Comparison of ENCODE assay signal across 8 mouse cellular contexts in genomic region chr16:14004170-14004569, GRCm38 (mm10). TPM values are rescaled to one million over a fixed set of nuclear protein-coding genes. Genes with fewer than 3 reads are reported as not detected.
DNase-seq lines count a peak whose midpoint lies in the region; ATAC-seq and TF ChIP-seq lines count a peak whose summit lies in the region.

No protein-coding gene starts in this region.

- intact Hi-C loops in heart, postnatal 36 days (cut with DNase I): no loop called here

- peak; percentile 48 for TF ChIP-seq CTCF in heart, postnatal 0 days (IDR thresholded peaks at IDR 0.05; ENCODE audit: low read depth)
- peak; percentile 62 for TF ChIP-seq CTCF in kidney, postnatal 0 days (IDR thresholded peaks at IDR 0.05; ENCODE audit: low read depth)

- H3K4me3 ChIP-seq in heart, postnatal 0 days (ENCODE audit: low read depth, low read length): no peak overlapping the region
- no peak overlapping the region for H3K4me3 ChIP-seq in embryonic facial prominence, embryonic 12.5 days
- H3K4me3 ChIP-seq in kidney, postnatal 0 days (replicated peaks; ENCODE audit: low read depth, low read length): no peak overlapping the region
- H3K4me3 ChIP-seq in midbrain, embryonic 14.5 days (replicated peaks; ENCODE audit: low read depth, low read length): no peak overlapping the region

- H3K36me3 ChIP-seq in heart, postnatal 0 days (replicated peaks; ENCODE audit: control insufficient read depth, insufficient read depth, low read length): no peaks in the 10 kb centered on the region
- H3K36me3 ChIP-seq in embryonic facial prominence, embryonic 12.5 days: no peaks in the 10 kb centered on the region
- no peaks in the 10 kb centered on the region for H3K36me3 ChIP-seq in kidney, postnatal 0 days (ENCODE audit: insufficient read depth, low read length)
- 0 out of 2 replicates have a peak, but pooled peaks cover 3% of the 10 kb centered on the region for H3K36me3 ChIP-seq in midbrain, embryonic 14.5 days (ENCODE audit: control insufficient read depth, insufficient read depth, low read length)

- no peak for TF ChIP-seq EP300 in heart, postnatal 0 days (IDR thresholded peaks at IDR 0.05; ENCODE audit: low read depth)

- H3K4me2 ChIP-seq in heart, postnatal 0 days (ENCODE audit: low read depth, low read length): no peak overlapping the region
- H3K4me2 ChIP-seq in embryonic facial prominence, embryonic 12.5 days (replicated peaks): no peak overlapping the region
- no peak overlapping the region for H3K4me2 ChIP-seq in kidney, postnatal 0 days (ENCODE audit: low read length)
- H3K4me2 ChIP-seq in midbrain, embryonic 14.5 days (ENCODE audit: low read length): no peak overlapping the region

- WGBS in heart, postnatal 0 days: 35% methylated on average over 3 of the region's 3 CpGs
- 30% methylated on average over 3 of the region's 3 CpGs for WGBS in embryonic facial prominence, embryonic 12.5 days
- WGBS in kidney, postnatal 0 days: 24% methylated on average over 3 of the region's 3 CpGs
- 32% methylated on average over 3 of the region's 3 CpGs for WGBS in midbrain, embryonic 14.5 days

- no peaks in the 10 kb centered on the region for H3K9me3 ChIP-seq in heart, postnatal 0 days (replicated peaks; ENCODE audit: control insufficient read depth, low read length)
- H3K9me3 ChIP-seq in embryonic facial prominence, embryonic 12.5 days: no peaks in the 10 kb centered on the region
- no peaks in the 10 kb centered on the region for H3K9me3 ChIP-seq in kidney, postnatal 0 days (replicated peaks; ENCODE audit: low read length)
- no peaks in the 10 kb centered on the region for H3K9me3 ChIP-seq in midbrain, embryonic 14.5 days (ENCODE audit: control insufficient read depth, low read length)

- ATAC-seq in heart, postnatal 0 days (ENCODE audit: insufficient read depth, low read depth): no peak
- ATAC-seq in embryonic facial prominence, embryonic 12.5 days (ENCODE audit: insufficient number of reproducible peaks, insufficient read depth, low FRiP score, low TSS enrichment): peak; percentile 47; the same call in 1 of the 2 replicates
- ATAC-seq in kidney, postnatal 0 days (replicated peaks; ENCODE audit: low FRiP score, low read depth): peak; percentile 68
- ATAC-seq in midbrain, embryonic 14.5 days (ENCODE audit: low FRiP score, low TSS enrichment): no peak

- no peaks in the 10 kb centered on the region for H3K4me1 ChIP-seq in heart, postnatal 0 days (ENCODE audit: control insufficient read depth, insufficient read depth)
- H3K4me1 ChIP-seq in embryonic facial prominence, embryonic 12.5 days: no peaks in the 10 kb centered on the region
- no peaks in the 10 kb centered on the region for H3K4me1 ChIP-seq in kidney, postnatal 0 days (replicated peaks; ENCODE audit: insufficient read depth, low read length)
- H3K4me1 ChIP-seq in midbrain, embryonic 14.5 days (ENCODE audit: control insufficient read depth, insufficient read depth, low read length): no peaks in the 10 kb centered on the region

- H3K27me3 ChIP-seq in heart, postnatal 0 days (ENCODE audit: control insufficient read depth, insufficient read depth, low read length): no peaks in the 10 kb centered on the region
- H3K27me3 ChIP-seq in embryonic facial prominence, embryonic 12.5 days: no peaks in the 10 kb centered on the region
- H3K27me3 ChIP-seq in kidney, postnatal 0 days (ENCODE audit: insufficient read depth, low read length): no peaks in the 10 kb centered on the region
- H3K27me3 ChIP-seq in midbrain, embryonic 14.5 days (ENCODE audit: control insufficient read depth, insufficient read depth, low read length): no peaks in the 10 kb centered on the region

- H3K27ac ChIP-seq in heart, postnatal 0 days (ENCODE audit: low read depth): no peak overlapping the region
- H3K27ac ChIP-seq in embryonic facial prominence, embryonic 12.5 days: no peak overlapping the region
- peak overlapping the region; percentile 38; the same call in 1 of the 2 replicates for H3K27ac ChIP-seq in kidney, postnatal 0 days
- H3K27ac ChIP-seq in midbrain, embryonic 14.5 days (replicated peaks; ENCODE audit: low read depth, low read length): no peak overlapping the region

- H3K9ac ChIP-seq in heart, postnatal 0 days (replicated peaks; ENCODE audit: low read depth, low read length): no peak overlapping the region
- H3K9ac ChIP-seq in embryonic facial prominence, embryonic 12.5 days: no peak overlapping the region
- no peak overlapping the region for H3K9ac ChIP-seq in kidney, postnatal 0 days (ENCODE audit: low read depth, low read length)
- H3K9ac ChIP-seq in midbrain, embryonic 14.5 days (replicated peaks; ENCODE audit: low read length): no peak overlapping the region

- DNase-seq in heart, postnatal 0 days (ENCODE audit: low spot score): peak; percentile 14
- no peak for DNase-seq in heart, postnatal 36 days
- peak; percentile 41 for DNase-seq in kidney, postnatal 0 days (ENCODE audit: low spot score)
- peak; percentile 33 for DNase-seq in midbrain, embryonic 14.5 days
- no peak for DNase-seq in cerebellum, postnatal 36 days
- no peak for DNase-seq in layer of hippocampus, postnatal 10 days (ENCODE audit: low spot score in 2 of 2)
- DNase-seq in thymus, postnatal 14 days: no peak

RNA-seq across cellular contexts. Expression of gene Ifitm7, which starts 17.5 kb away (rescaled TPM):
- not detected in 2 replicates for total RNA-seq in heart, postnatal 0 days (2014; rRNA removed; ENCODE audit: low replicate concordance)
- not detected in 2 replicates for polyA plus RNA-seq in heart, postnatal 0 days (2015; fragmentation: Nextera tagmentation; extraction: Ambion mirVana)
- total RNA-seq in heart, postnatal 36 days (2021): not detected
- polyA plus RNA-seq in embryonic facial prominence, embryonic 12.5 days (2016; fragmentation: Nextera tagmentation; extraction: Ambion mirVana): 0.24 and 0.50 TPM in 2 replicates
- 0.22 TPM in 1 of 2 replicates, not detected in the other for polyA plus RNA-seq in kidney, postnatal 0 days (2015; fragmentation: Nextera tagmentation; extraction: Ambion mirVana)
- polyA plus RNA-seq in midbrain, embryonic 14.5 days (2014; fragmentation: Nextera tagmentation; extraction: Ambion mirVana): 0.46 and 1.8 TPM in 2 replicates
- 1 to 10 TPM; 1.4 to 1.7 TPM for total RNA-seq in layer of hippocampus, postnatal 10 days (2021)

RNA-seq across cellular contexts. Expression of gene 2900011O08Rik, which starts 17.8 kb away (rescaled TPM):
- 0.04 TPM in 1 of 2 replicates, not detected in the other for total RNA-seq in heart, postnatal 0 days (2014; rRNA removed; ENCODE audit: low replicate concordance)
- 0.07 and 0.16 TPM in 2 replicates for polyA plus RNA-seq in heart, postnatal 0 days (2015; fragmentation: Nextera tagmentation; extraction: Ambion mirVana)
- not detected for total RNA-seq in heart, postnatal 36 days (2021)
- 10.6 and 12.6 TPM in 2 replicates for polyA plus RNA-seq in embryonic facial prominence, embryonic 12.5 days (2016; fragmentation: Nextera tagmentation; extraction: Ambion mirVana)
- 0.84 and 1.1 TPM in 2 replicates for polyA plus RNA-seq in kidney, postnatal 0 days (2015; fragmentation: Nextera tagmentation; extraction: Ambion mirVana)
- 166 and 194 TPM in 2 replicates for polyA plus RNA-seq in midbrain, embryonic 14.5 days (2014; fragmentation: Nextera tagmentation; extraction: Ambion mirVana)
- total RNA-seq in layer of hippocampus, postnatal 10 days (2021): 100 to 1,000 TPM; 271 to 281 TPM

Comparison
In these comparisons a context has a peak if more than half of its experiments do, and no peak if none do; other contexts are left out.
1. DNase-seq: peak in heart, postnatal 0 days (single experiment), kidney, postnatal 0 days (single experiment) and midbrain, embryonic 14.5 days (single experiment); none in heart, postnatal 36 days (0 of 2), cerebellum, postnatal 36 days (0 of 2), layer of hippocampus, postnatal 10 days (0 of 2) and thymus, postnatal 14 days (single experiment).
2. ATAC-seq: peak in embryonic facial prominence, embryonic 12.5 days (single experiment) and kidney, postnatal 0 days (single experiment); none in heart, postnatal 0 days (single experiment) and midbrain, embryonic 14.5 days (single experiment).
3. RNA of gene 2900011O08Rik, which starts 17.8 kb away (polyA plus RNA-seq): 166 to 194 TPM in midbrain, embryonic 14.5 days; 10.6 to 12.6 TPM in embryonic facial prominence, embryonic 12.5 days, 0.84 to 1.1 TPM in kidney, postnatal 0 days and 0.07 to 0.16 TPM in heart, postnatal 0 days; every median in the first group is over 10 times any median in the second.